ENCODE assay signal across 8 mouse cellular contexts in the genomic region with DNA sequence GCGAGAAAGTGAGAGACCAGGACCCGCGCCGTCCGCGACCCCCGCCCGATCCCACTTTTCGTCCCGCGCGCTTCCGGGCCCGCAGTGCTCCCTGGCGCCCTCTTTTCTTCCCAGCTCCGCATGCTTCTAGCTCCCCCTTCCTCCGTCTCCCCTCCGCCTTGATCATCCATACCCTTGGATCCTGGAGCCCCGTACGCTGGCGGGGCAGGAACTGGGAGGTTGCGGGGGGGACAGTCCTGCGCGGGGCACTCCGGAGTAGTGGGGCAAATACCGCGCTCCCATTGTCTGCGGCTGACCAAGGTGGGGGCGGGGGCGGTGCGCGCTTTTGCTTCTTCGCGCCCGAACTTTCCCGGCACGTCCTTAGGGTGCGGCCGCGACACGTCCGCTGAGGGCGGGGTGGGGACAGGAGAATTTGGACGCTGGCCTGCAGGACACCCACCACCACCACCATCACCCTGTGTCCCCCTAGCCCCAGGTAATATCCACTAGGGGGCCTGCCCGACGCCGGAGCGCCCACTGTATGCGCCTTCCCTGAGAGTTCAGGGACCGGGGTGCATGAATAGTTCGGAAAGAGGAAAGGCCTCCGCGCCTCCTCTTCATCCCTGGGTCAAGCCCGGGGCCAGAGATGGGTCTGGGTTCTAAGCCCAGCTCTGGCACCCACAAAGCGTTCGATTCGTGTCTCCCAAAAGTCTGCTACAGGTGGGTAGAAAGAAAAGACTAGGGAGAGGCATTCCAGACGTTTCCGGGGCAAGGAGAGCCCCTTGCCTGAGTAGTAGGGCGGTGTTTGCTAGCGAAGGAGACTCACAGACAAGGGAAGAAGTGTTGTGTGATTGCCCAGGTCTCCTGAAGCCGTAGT. TPM values are rescaled to one million over a fixed set of nuclear protein-coding genes. Genes with fewer than 3 reads are reported as not detected.
A peak's percentile ranks its signal among the peaks of the same experiment; 100 is the strongest.
DNase-seq lines count a peak whose midpoint lies in the region; ATAC-seq and TF ChIP-seq lines count a peak whose summit lies in the region.

No protein-coding gene starts in this region.

- intact Hi-C loops in gastrocnemius, postnatal 36 days (cut with DNase I), result no loop called here

- H3K27ac ChIP-seq in layer of hippocampus, adult 2 months, result peak overlapping the region; percentile 75
- peak overlapping the region; percentile 100 for H3K27ac ChIP-seq in intestine, embryonic 15.5 days
- H3K27ac ChIP-seq in liver, postnatal 0 days (ENCODE audit: low read depth), result peak overlapping the region; percentile 90
- peak overlapping the region; percentile 90 for H3K27ac ChIP-seq in neural tube, embryonic 12.5 days

- H3K4me2 ChIP-seq in intestine, embryonic 15.5 days (replicated peaks), result peak overlapping the region; percentile 77
- peak overlapping the region; percentile 78 for H3K4me2 ChIP-seq in liver, postnatal 0 days (ENCODE audit: low read depth, low read length)
- peak overlapping the region; percentile 75 for H3K4me2 ChIP-seq in neural tube, embryonic 12.5 days (replicated peaks)

- peak; percentile 58 for TF ChIP-seq CTCF in layer of hippocampus, adult 2 months (conservative IDR thresholded peaks at IDR 0.05)
- peak; percentile 40 for TF ChIP-seq CTCF in liver, postnatal 0 days (IDR thresholded peaks at IDR 0.05; ENCODE audit: low read depth)

- peaks cover 16% of the 10 kb centered on the region for H3K36me3 ChIP-seq in intestine, embryonic 15.5 days
- peaks cover 14% of the 10 kb centered on the region for H3K36me3 ChIP-seq in liver, postnatal 0 days (replicated peaks; ENCODE audit: insufficient read depth, low read length)
- peaks cover 23% of the 10 kb centered on the region for H3K36me3 ChIP-seq in neural tube, embryonic 12.5 days

- peak overlapping the region; percentile 98 for H3K9ac ChIP-seq in intestine, embryonic 15.5 days
- H3K9ac ChIP-seq in liver, postnatal 0 days (replicated peaks), result peak overlapping the region; percentile 76
- H3K9ac ChIP-seq in neural tube, embryonic 12.5 days, result peak overlapping the region; percentile 91

- no peaks in the 10 kb centered on the region for H3K9me3 ChIP-seq in intestine, embryonic 15.5 days
- H3K9me3 ChIP-seq in liver, postnatal 0 days (ENCODE audit: low read length), result no peaks in the 10 kb centered on the region
- H3K9me3 ChIP-seq in neural tube, embryonic 12.5 days, result no peaks in the 10 kb centered on the region

- no peaks in the 10 kb centered on the region for H3K27me3 ChIP-seq in intestine, embryonic 15.5 days (replicated peaks)
- 0 out of 2 replicates have a peak, but pooled peaks cover 9% of the 10 kb centered on the region for H3K27me3 ChIP-seq in liver, postnatal 0 days (ENCODE audit: insufficient read depth, low read length)
- H3K27me3 ChIP-seq in neural tube, embryonic 12.5 days (replicated peaks), result no peaks in the 10 kb centered on the region

- no peak for DNase-seq in layer of hippocampus, adult 2 months (ENCODE audit: low spot score in 2 of 2)
- DNase-seq in layer of hippocampus, adult 18-20 months (ENCODE audit: low spot score in 2 of 2), result no peak
- DNase-seq in cerebellum, adult 9-10 months, result peak; percentile 43
- peak; percentile 32 to 33 for DNase-seq in gastrocnemius, postnatal 36 days
- DNase-seq in liver, postnatal 0 days, result peak; percentile 65
- DNase-seq in thymus, postnatal 25 days, result peak; percentile 71

- peaks cover 21% of the 10 kb centered on the region for H3K4me1 ChIP-seq in intestine, embryonic 15.5 days (replicated peaks)
- H3K4me1 ChIP-seq in liver, postnatal 0 days (ENCODE audit: insufficient read depth), result peaks cover 21% of the 10 kb centered on the region
- 0 out of 2 replicates have a peak, but pooled peaks cover 4% of the 10 kb centered on the region for H3K4me1 ChIP-seq in neural tube, embryonic 12.5 days

- TF ChIP-seq EP300 in liver, postnatal 0 days (IDR thresholded peaks at IDR 0.05; ENCODE audit: low read depth), result no peak

- peak; percentile 67 for ATAC-seq in intestine, embryonic 15.5 days
- ATAC-seq in liver, postnatal 0 days, result peak; percentile 57
- peak; percentile 81 for ATAC-seq in neural tube, embryonic 12.5 days (ENCODE audit: low FRiP score, low read depth)

- H3K4me3 ChIP-seq in layer of hippocampus, adult 2 months, result peak overlapping the region; percentile 85
- peak overlapping the region; percentile 83 for H3K4me3 ChIP-seq in intestine, embryonic 15.5 days (replicated peaks)
- peak overlapping the region; percentile 70 for H3K4me3 ChIP-seq in liver, postnatal 0 days (ENCODE audit: low read depth, low read length)
- H3K4me3 ChIP-seq in neural tube, embryonic 12.5 days, result peak overlapping the region; percentile 79

- WGBS in intestine, embryonic 15.5 days, result under 1% methylated on average over 62 of the region's 62 CpGs
- WGBS in liver, postnatal 0 days (ENCODE audit: insufficient replicate concordance), result under 1% methylated on average over 53 of the region's 62 CpGs
- WGBS in neural tube, embryonic 12.5 days, result under 1% methylated on average over 61 of the region's 62 CpGs

RNA-seq across cellular contexts. Expression of a gene that starts 0.9 kb away (rescaled TPM):
- total RNA-seq in layer of hippocampus, adult 2 months (2021), result 10 to 100 TPM; 25.2 to 25.4 TPM
- total RNA-seq in layer of hippocampus, adult 18-20 months (2021), result 10 to 100 TPM; 24.9 to 26.6 TPM
- total RNA-seq in gastrocnemius, postnatal 36 days (2021), result 10 to 100 TPM; 28.1 to 35.5 TPM
- 545 and 589 TPM in 2 replicates for polyA plus RNA-seq in intestine, embryonic 15.5 days (2015; fragmentation: Nextera tagmentation; extraction: Ambion mirVana)
- polyA plus RNA-seq in liver, postnatal 0 days (2015; fragmentation: Nextera tagmentation; extraction: Ambion mirVana), result 80.0 and 86.6 TPM in 2 replicates
- 377 and 417 TPM in 2 replicates for polyA plus RNA-seq in neural tube, embryonic 12.5 days (2016; fragmentation: Nextera tagmentation; extraction: Ambion mirVana)

RNA-seq across cellular contexts. Expression of a gene that starts 25.3 kb away (rescaled TPM):
- total RNA-seq in layer of hippocampus, adult 2 months (2021), result 10 to 100 TPM; 35.4 to 36.1 TPM
- total RNA-seq in layer of hippocampus, adult 18-20 months (2021), result 10 to 100 TPM; 39.8 to 41.4 TPM
- 10 to 100 TPM in 1 of 2 experiments, 1 to 10 TPM in 1; 6.0 to 10.0 TPM for total RNA-seq in gastrocnemius, postnatal 36 days (2021)
- 149 and 159 TPM in 2 replicates for polyA plus RNA-seq in intestine, embryonic 15.5 days (2015; fragmentation: Nextera tagmentation; extraction: Ambion mirVana)
- 57.3 and 58.1 TPM in 2 replicates for polyA plus RNA-seq in liver, postnatal 0 days (2015; fragmentation: Nextera tagmentation; extraction: Ambion mirVana)
- polyA plus RNA-seq in neural tube, embryonic 12.5 days (2016; fragmentation: Nextera tagmentation; extraction: Ambion mirVana), result 113 and 114 TPM in 2 replicates

RNA-seq across cellular contexts. Expression of a gene that starts 28.8 kb away (rescaled TPM):
- total RNA-seq in layer of hippocampus, adult 2 months (2021), result not detected
- not detected for total RNA-seq in layer of hippocampus, adult 18-20 months (2021)
- total RNA-seq in gastrocnemius, postnatal 36 days (2021), result not detected
- 0.01 and 0.04 TPM in 2 replicates for polyA plus RNA-seq in intestine, embryonic 15.5 days (2015; fragmentation: Nextera tagmentation; extraction: Ambion mirVana)
- polyA plus RNA-seq in liver, postnatal 0 days (2015; fragmentation: Nextera tagmentation; extraction: Ambion mirVana), result not detected in 2 replicates
- 0.15 TPM in 1 of 2 replicates, not detected in the other for polyA plus RNA-seq in neural tube, embryonic 12.5 days (2016; fragmentation: Nextera tagmentation; extraction: Ambion mirVana)

RNA-seq across cellular contexts. Expression of a gene that starts 52.7 kb away (rescaled TPM):
- not detected for total RNA-seq in layer of hippocampus, adult 2 months (2021)
- total RNA-seq in layer of hippocampus, adult 18-20 months (2021), result not detected
- not detected for total RNA-seq in gastrocnemius, postnatal 36 days (2021)
- 0.05 and 0.09 TPM in 2 replicates for polyA plus RNA-seq in intestine, embryonic 15.5 days (2015; fragmentation: Nextera tagmentation; extraction: Ambion mirVana)
- polyA plus RNA-seq in liver, postnatal 0 days (2015; fragmentation: Nextera tagmentation; extraction: Ambion mirVana), result 0.02 TPM in 1 of 2 replicates, not detected in the other
- not detected in 2 replicates for polyA plus RNA-seq in neural tube, embryonic 12.5 days (2016; fragmentation: Nextera tagmentation; extraction: Ambion mirVana)

RNA-seq across cellular contexts. Expression of a gene that starts 53.8 kb away (rescaled TPM):
- total RNA-seq in layer of hippocampus, adult 2 months (2021), result under 1 TPM; 0.20 to 0.25 TPM
- under 1 TPM in 1 of 2 experiments, not detected in 1; 0.25 TPM for total RNA-seq in layer of hippocampus, adult 18-20 months (2021)
- total RNA-seq in gastrocnemius, postnatal 36 days (2021), result not detected
- polyA plus RNA-seq in intestine, embryonic 15.5 days (2015; fragmentation: Nextera tagmentation; extraction: Ambion mirVana), result 1.5 and 2.0 TPM in 2 replicates
- polyA plus RNA-seq in liver, postnatal 0 days (2015; fragmentation: Nextera tagmentation; extraction: Ambion mirVana), result 0.59 and 0.68 TPM in 2 replicates
- 0.22 TPM in 1 of 2 replicates, not detected in the other for polyA plus RNA-seq in neural tube, embryonic 12.5 days (2016; fragmentation: Nextera tagmentation; extraction: Ambion mirVana)

Comparison
In these comparisons a context has a peak if more than half of its experiments do, and no peak if none do; other contexts are left out.
1. DNase-seq: peak in cerebellum, adult 9-10 months (single experiment), gastrocnemius, postnatal 36 days (2 of 2), liver, postnatal 0 days (single experiment) and thymus, postnatal 25 days (single experiment); none in layer of hippocampus, adult 2 months (0 of 2) and layer of hippocampus, adult 18-20 months (0 of 2).
2. Peak in every context shown above with its lines, with median percentiles within 50 percentile points of each other: H3K27ac ChIP-seq, H3K4me3 ChIP-seq, ATAC-seq, H3K4me2 ChIP-seq and H3K9ac ChIP-seq.